Comparison of ENCODE assay signal across 24 mouse cellular contexts in the genomic region with DNA sequence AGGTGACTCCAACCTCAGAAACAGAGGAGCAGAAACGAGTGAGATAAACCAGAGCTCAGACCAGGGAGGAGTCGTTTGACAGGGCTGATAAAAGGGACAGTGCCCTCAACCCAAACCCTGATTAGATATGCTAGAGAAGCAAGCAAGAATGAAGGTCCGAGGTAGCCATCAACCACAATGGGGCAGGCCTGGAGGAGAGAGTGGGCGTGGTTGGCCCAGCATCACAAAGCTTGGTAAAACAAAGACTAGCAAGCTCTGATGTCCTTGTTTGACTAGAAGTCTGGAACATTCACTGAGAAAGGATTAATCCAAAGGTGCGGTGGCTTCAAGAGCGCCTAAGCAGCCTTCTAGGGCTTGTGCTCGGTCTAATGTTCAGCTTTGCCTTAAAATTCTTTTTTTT.
"Had no signal": no experiment of that assay in that cellular context is flagged by ENCODE, and none has a peak within 500 bp of the region (broad histone marks: within the 10 kb centered on the region; RNA-seq: fewer than 3 reads in every experiment).

No protein-coding gene starts in this region.

- H3K36me3 ChIP-seq: heart, embryonic 13.5 days; heart, embryonic 15.5 days; hindbrain, embryonic 13.5 days; intestine, embryonic 15.5 days; limb, embryonic 13.5 days; limb, embryonic 15.5 days; liver, embryonic 12.5 days had no signal

- H3K4me3 ChIP-seq: heart, embryonic 13.5 days; heart, embryonic 15.5 days; hindbrain, embryonic 13.5 days; intestine, embryonic 15.5 days; layer of hippocampus, adult 2 months; left cerebral cortex, adult 2 months; limb, embryonic 13.5 days; limb, embryonic 15.5 days; liver, embryonic 12.5 days had no signal

- H3K27ac ChIP-seq: heart, embryonic 13.5 days; heart, embryonic 15.5 days; hindbrain, embryonic 13.5 days; intestine, embryonic 15.5 days; layer of hippocampus, adult 2 months; left cerebral cortex, adult 2 months; limb, embryonic 13.5 days; limb, embryonic 15.5 days; liver, embryonic 12.5 days; liver, embryonic 14.5 days had no signal

- H3K27me3 ChIP-seq: heart, embryonic 13.5 days; heart, embryonic 15.5 days; intestine, embryonic 15.5 days; limb, embryonic 13.5 days; limb, embryonic 15.5 days; liver, embryonic 12.5 days had no signal

- ATAC-seq: hindbrain, embryonic 16.5 days; inflammation-experienced regulatory T-cells, adult 6 months; intestine, embryonic 15.5 days; intestine, postnatal 0 days; liver, embryonic 12.5 days had no signal

- H3K9me3 ChIP-seq: heart, embryonic 13.5 days; heart, embryonic 15.5 days; hindbrain, embryonic 13.5 days; intestine, embryonic 15.5 days; limb, embryonic 13.5 days; limb, embryonic 15.5 days; liver, embryonic 12.5 days had no signal

- H3K4me2 ChIP-seq: heart, embryonic 11.5 days; heart, embryonic 13.5 days; heart, embryonic 15.5 days; hindbrain, embryonic 13.5 days; intestine, embryonic 15.5 days; limb, embryonic 13.5 days; limb, embryonic 15.5 days; liver, embryonic 12.5 days had no signal

- DNase-seq: gastrocnemius, postnatal 14 days; gastrocnemius, postnatal 36 days; heart, adult 18-20 months; heart, postnatal 14 days; kidney, adult 18-20 months; kidney, adult 8-10 months; kidney, postnatal 10 days; kidney, postnatal 25 days; kidney, postnatal 4 days; left cerebral cortex, postnatal 4 days had no signal

- H3K4me1 ChIP-seq: liver, embryonic 12.5 days had no signal

- H3K9ac ChIP-seq: heart, embryonic 13.5 days; heart, embryonic 15.5 days; hindbrain, embryonic 13.5 days; intestine, embryonic 15.5 days; limb, embryonic 13.5 days; limb, embryonic 15.5 days; liver, embryonic 12.5 days; liver, embryonic 14.5 days had no signal
